Mouse (Mus musculus) liver, adult (tissue): ENCODE results near the gene Gm42669.

Source experiments
- GATA4 ChIP-seq: IDR thresholded peaks from 2 replicates; pipeline ENCODE4 v1.6.1; 2014; ENCODE audit warnings: mild to moderate bottlenecking, low read length; ENCODE audit not compliant: insufficient replicate concordance

The Gm42669 gene

DNA sequence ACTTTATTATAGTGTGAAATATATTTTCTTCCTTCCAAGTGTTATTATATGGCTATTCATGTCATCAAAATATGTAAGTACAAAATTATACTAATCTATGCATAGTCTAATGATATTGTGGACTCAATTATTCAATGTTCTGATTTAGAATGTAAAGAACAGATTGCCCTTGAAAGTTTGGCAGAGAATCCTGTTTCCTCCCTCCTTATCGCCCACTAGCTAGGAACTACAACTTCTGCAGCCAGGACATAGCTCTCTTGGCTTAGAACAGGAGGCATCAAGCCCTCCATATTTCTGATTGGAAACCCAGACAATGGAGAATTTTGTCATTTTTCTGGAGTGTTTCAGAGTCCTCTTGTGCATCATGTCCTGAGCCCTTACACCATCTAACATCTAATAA, 6.7 kb upstream of the Gm42669 start:
- TF ChIP-seq GATA4 = no peak

DNA sequence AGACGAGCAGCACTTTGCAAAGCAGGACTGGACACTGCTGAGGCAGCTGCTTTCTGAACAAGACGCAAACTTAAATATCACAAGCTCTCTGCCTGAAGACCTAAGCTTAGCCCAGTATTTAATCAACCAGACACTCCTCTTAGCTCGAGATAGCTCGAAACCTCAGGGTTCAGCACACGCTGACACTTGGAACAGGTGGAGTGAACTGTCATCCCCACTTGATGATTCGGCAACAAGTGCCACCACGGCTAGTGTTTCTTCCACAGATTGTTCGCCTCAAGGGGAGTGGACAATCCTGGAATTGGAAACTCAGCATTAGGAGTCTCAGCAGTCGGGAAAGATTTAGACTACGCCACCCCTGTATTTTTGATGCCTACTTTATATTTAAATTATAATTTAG, 3.1 kb downstream of the Gm42669 start:
- no peak for TF ChIP-seq GATA4

DNA sequence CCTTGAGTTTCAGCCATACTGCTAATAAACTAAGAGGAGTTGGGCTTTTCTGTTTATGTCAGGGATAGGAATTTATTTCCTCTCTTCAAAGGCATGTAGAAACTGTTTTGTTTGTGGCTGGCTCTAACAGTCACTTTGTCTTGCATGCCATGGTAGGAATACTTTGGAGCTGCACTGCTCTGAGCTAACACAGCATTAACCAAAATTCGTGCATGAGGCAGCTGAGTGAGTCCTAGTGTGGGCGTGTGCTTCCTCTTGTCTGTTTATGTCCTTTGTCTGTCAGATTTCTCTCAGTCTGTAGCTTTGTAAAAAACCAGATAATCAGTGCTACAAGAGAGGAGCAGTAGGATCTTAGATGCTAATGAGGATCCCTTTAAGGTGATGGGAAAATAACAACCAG, 3.9 kb downstream of the Gm42669 start:
- TF ChIP-seq GATA4 = no peak

DNA sequence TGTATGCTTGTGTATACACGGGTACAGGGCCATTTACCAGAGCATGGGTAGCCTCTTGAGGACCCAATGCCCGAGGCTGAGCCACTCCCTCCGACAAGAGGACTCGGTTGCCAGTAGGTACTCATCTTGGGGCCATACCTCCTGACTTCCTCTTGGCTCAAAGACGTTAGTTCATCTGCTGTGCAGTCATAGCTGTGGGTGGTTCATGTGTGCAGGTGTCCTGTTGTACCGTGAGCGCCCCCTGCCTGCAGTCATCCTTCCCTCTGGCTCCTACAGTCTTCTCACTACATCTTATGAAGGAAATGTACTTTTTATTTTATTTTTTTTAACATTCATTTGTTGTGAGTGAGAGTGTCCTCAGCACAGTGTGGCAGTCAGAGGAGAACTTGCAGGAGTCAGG, 6.2 kb downstream of the Gm42669 start:
- TF ChIP-seq GATA4 = no peak

DNA sequence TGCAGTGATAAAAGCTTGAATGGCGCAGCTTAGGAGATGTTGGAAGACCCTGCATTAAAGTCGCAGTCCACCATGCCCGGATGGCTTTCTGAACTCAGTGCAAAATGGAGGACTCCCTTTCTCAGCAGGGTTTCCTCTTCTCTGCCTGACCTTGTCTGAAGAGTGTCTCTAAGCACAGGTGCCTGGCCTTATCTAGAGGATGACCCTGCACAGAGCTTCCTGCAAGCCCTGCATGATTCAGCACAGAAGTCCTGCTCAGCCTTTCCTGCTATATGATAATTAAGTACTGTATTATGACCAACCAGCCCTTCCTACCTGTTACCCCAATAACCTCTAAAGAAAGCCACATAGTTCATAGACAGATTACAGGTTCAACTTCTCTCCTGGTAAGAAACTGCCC, 8.0 kb downstream of the Gm42669 start:
- TF ChIP-seq GATA4 = no peak

DNA sequence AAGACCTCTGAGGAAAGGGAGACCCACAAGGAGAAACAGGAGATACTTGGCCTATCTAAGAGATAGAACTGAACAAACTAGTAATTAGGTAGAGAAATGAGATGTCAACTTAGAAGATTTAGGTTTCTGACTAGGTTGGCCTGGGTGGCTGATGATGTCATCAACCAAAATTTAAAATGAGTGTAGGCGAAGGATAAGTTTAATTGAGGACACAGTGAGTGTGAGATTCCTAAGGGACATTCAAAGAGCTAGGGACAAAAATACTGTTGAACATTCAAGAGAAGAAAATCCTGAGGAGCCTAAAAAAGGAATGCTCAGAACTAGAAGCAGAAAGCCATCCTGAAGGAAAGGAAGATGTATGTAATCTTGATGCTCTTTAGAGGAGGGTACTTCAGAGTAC, 8.7 kb downstream of the Gm42669 start:
- no peak for TF ChIP-seq GATA4

DNA sequence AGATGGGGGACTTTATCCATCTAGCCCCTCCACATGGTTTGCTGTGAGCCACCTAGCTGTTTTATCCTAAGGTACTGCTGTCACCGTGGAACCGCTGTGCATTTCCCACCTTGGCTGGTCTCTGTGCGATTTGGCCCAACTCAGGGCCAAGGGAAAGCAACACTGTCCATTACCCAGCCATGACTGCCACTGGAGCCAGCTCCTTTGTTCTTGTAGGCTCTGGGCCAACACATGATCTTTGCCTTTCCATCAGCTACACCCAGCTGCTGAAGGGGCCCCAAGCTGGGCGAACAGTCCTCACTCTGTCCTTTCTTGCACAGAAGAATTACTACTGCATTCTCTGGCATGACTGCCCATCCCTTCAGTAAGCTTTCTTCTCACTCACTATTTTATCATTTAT, 11.2 kb downstream of the Gm42669 start:
- TF ChIP-seq GATA4 = no peak

DNA sequence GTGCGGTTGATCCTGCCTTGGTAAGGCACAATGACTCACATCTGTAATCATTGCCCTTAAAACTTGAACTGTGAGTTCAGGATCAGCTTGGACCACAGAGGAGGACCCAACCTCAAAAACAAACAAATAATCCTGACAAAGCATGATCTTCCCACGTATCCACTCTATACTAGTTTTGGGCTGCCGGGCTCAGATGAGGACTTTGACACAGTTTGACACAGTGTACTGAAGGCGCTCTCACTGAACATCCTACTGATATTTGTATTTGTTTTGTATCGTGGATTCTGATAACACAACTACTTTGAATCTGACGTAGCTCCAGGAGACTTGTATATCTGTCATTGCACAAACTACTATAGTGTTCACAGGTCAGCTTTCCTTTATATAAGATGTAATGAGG, 14.0 kb downstream of the Gm42669 start:
- no peak for TF ChIP-seq GATA4

DNA sequence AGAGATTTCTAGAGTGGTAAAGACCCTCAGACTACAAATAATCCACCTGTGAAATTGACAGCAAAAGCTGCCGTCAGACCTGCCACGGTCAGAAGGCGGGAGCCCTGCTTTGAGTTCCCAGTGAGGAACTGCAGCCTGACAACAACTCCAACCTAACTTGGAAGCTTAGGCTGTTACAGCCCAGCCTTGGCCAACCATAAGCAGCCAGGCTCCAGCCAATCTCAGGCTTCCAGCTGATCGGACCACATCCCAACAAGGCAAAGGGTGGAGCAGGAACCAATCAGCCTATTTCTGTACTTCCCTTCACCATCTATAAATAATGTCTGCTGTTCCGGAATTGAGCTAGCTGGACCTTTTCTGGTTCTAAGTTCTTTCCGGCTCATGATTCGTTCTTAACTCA, 14.5 kb downstream of the Gm42669 start:
- no peak for TF ChIP-seq GATA4

DNA sequence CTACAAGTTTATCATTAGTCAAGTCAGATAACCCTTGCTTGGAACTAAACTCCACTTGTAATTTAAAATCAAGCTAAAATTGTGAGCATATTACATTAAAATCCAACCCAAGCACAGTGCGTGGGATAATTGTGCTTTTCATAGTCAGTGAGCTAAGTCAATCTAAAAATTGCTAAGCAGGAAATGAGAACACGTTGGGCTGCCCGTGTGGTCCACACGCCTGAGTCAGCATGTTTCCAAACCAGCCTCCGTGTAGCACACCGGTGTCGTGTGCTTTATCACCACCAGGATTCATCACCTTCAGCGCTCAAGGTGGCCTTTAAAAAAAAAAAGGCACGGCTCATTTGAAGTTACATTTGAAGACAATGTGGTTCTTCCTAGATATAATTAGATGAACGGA, 16.9 kb downstream of the Gm42669 start:
- no peak for TF ChIP-seq GATA4

DNA sequence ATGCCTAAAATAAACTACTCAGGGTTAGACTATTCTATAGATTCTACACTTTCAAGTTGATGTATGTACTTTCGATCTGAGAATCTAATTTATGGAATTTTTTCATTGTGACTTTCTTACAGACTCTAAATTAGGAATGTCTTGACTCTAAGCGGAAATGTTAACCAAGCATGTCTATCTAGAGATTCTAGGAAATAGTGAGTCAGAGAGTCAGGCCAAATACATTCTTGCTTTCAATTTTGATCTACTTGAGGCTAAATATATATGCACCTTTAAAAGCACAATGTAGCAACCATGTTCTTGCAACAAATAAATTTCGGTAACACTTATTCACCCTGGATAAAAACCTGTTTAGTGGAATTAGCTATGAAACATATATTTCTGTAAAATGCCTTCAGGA, 21.4 kb downstream of the Gm42669 start:
- no peak for TF ChIP-seq GATA4

DNA sequence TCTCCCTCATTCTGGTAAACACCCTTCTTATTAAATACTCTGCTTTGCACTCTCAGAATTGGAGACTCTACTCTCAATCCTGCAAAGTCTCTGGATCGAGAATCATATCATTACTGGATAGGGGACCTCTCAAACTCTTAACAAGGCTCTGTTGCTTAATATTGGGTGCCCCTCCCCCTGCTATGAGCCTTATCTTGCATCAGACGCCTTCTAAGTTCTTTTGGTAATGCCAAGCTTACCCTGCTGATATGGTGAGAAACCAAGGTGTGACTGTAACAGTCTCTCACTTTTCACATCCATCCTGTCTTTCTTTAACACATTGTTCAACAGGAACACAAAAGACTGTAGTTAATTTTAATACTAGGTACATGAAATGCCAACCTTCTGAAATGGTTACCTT, 26.2 kb downstream of the Gm42669 start:
- no peak for TF ChIP-seq GATA4

DNA sequence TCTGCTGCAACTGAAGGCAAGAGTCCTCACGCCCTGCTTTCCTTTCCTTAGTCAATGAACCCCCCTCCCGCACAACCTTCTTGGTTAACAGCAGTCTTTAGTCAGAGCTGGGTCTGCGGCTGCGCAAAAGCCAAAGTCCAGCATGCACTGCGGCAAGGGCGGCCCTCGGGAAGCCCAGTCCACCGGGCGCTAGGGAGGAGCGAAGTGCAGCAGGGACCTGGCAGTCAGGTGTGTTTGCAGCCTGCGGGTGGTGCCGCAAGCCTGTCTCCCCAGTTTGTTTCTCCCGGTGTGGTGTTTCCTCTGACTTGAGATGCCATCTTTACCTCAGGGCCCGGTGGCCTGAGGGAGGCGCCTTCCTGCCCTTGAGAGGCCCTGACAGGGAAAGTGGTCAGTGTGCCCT, 27.2 kb downstream of the Gm42669 start, which contains the start of gene 1700028K03Rik:
Gene 1700028K03Rik, plus strand, starts transcription at position 129 of the 400 bp plus-strand sequence.
- TF ChIP-seq GATA4 = no peak

DNA sequence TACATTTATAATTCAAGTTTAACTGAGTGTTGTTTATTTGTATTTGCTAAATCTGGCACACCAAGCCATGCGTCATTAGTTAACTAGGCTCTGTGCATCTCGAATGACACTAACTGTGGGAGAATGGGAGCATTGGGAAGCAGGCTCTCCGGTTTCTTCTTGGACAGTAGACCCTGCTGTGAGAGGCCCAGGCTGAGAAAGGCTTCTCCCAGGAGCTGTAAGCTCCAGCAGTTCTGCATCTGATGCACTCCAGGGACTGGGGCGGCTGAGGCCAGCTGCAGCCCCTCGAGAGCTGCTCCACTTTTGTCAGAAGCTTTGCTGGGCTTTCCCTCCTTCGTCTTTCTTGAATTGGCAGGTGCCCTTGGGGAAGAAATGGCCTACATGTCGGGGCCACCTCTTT, 34.3 kb downstream of the Gm42669 start:
- no peak for TF ChIP-seq GATA4

DNA sequence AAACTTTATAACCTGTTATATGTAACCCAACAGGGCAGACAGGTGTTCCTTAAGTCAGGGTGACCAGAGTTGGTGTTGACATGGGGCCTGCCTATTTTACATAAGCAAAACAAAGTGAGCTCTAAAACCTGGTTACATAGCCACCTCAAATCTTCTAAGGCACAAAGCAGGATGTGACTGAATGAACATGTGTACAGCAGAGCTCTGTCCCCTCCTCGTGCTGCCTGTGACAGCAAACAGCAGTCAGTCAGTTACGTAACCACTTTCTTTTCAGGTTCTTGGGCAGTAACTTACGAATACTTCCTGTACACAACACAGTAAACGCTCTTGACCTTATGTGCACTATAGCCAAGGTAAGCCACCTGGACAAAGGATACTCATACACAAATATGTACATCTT, 38.5 kb downstream of the Gm42669 start:
- TF ChIP-seq GATA4 = no peak

DNA sequence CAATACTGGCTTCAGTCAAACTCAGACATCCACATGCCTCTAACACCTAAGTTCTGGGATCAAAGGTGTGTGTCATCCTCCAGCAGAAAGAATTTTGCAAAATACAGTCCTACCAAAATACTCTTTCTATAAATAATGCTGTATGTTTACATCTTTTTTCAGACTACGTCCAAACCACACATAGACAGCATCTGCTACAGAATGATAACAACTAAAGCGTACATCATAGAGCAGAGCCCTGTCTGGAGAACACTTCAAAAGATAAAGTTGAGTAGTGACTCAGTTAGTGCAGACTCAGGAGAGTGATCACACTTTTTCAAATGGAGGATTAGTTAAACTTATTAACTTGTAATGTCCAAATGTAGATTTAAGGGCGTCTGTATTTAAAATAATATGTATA, 40.5 kb downstream of the Gm42669 start:
- no peak for TF ChIP-seq GATA4

DNA sequence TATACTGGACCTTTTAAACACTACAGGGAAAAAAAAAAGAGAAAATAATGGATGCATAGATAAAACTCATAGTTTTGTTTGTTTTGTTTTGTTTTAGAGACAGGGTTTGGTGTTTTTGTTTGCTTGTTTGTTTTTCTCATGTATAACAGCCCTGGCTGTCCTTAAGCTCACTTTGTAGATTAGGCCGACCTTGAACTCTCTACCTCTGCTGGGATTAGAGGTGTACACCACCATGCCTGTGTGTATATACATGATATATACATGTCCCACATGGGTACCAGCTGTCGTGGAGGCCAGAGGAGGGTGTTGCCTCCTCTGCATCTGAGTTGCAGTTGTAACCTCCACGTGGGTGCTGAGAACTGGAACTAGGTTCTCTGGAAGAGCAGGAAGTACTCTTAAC, 41.0 kb downstream of the Gm42669 start:
- TF ChIP-seq GATA4 = no peak

DNA sequence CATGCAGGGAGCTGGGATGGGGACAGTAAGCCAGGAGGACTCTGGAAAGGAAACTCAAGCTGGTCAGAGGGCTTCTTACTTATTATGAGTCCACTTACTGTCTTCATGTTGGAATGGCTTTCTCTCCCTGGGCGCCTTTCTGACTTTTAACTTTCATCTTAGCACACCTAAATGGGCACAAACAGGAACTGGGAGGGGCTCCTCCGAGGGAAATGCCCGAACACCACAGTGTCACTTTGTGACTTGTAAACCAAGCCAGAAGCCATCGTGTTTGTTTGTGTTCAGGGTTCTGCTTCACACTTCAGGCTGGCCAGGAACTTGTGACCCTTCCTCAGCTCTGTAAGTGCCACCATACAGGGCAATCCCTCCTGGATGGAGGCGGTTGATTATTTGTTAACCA, 46.9 kb downstream of the Gm42669 start:
- TF ChIP-seq GATA4 = no peak
